In the genomic region with DNA sequence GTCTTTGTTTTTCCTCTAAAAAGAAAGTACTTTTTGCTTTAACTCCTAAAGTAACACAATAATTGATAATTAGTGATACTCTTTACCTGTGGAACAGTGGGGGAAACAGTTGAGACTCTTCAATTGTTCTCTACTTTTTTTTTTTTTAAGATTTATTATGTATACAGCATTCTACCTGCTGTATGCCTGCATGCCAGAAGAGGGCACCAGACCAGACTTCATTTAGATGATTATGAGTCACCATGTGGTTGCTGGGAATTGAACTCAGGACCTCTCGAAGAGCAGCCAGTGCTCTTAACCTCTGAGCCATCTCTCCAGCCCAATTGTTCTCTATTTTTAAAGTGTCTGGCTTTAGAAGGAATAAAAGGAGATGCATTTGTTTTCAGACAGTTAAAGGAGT, we compare ENCODE assay signal across 12 mouse cellular contexts. TPM values are rescaled to one million over a fixed set of nuclear protein-coding genes. Genes with fewer than 3 reads are reported as not detected.
DNase-seq lines count a peak whose midpoint lies in the region; TF ChIP-seq lines count a peak whose summit lies in the region.
"Had no signal": no experiment of that assay in that cellular context is flagged by ENCODE, and none has a peak within 500 bp of the region (broad histone marks: within the 10 kb centered on the region; RNA-seq: fewer than 3 reads in every experiment).

No protein-coding gene starts in this region.

- intact Hi-C loops in heart, postnatal 14 days (cut with DNase I) = loop anchor here (10.0 kb wide), 1 partner anchor 1759 kb away; the partner anchor contains the start of genes Fam19a3, Ppm1j and Rhoc
- intact Hi-C loops in gastrocnemius, postnatal 14 days (cut with DNase I; ENCODE audit: low total_unique reads) = no loop called here

- TF ChIP-seq CTCF in layer of hippocampus, adult 2 months (conservative IDR thresholded peaks at IDR 0.05) = peak; percentile 64

- no peak for DNase-seq in layer of hippocampus, adult 2 months (ENCODE audit: low spot score in 2 of 2)
- no peak for DNase-seq in layer of hippocampus, adult 9-10 months (ENCODE audit: low spot score)
- DNase-seq in B cell, adult 2 months = peak; percentile 56 to 62
- peak; percentile 54 for DNase-seq in T-cell, adult 2 months (ENCODE audit: low spot score)
- peak; percentile 77 for DNase-seq in naive thymus-derived CD4-positive, alpha-beta T cell, adult 2 months (ENCODE audit: low read depth)
- DNase-seq in ovary, postnatal 14 days (ENCODE audit: low spot score) = no peak
- DNase-seq in heart, postnatal 14 days = no peak
- no peak for DNase-seq in gastrocnemius, postnatal 14 days
- DNase-seq: kidney, adult 8-10 months had no signal

- H3K4me3 ChIP-seq in layer of hippocampus, adult 2 months = no peak overlapping the region
- H3K4me3 ChIP-seq: heart, embryonic 13.5 days; midbrain, embryonic 12.5 days had no signal

- H3K27ac ChIP-seq in layer of hippocampus, adult 2 months = no peak overlapping the region
- H3K27ac ChIP-seq: heart, embryonic 13.5 days; midbrain, embryonic 12.5 days had no signal

RNA-seq across cellular contexts. Expression of gene Csde1, which starts 5.9 kb away (rescaled TPM):
- total RNA-seq in layer of hippocampus, adult 2 months (2021) = 100 to 1,000 TPM; 236 to 252 TPM
- total RNA-seq in heart, postnatal 14 days (2021) = 100 to 1,000 TPM; 413 to 418 TPM
- total RNA-seq in gastrocnemius, postnatal 14 days (2021) = 100 to 1,000 TPM; 522 to 542 TPM

RNA-seq across cellular contexts. Expression of gene Sike1, which starts 30.7 kb away (rescaled TPM):
- 10 to 100 TPM; 57.3 to 65.5 TPM for total RNA-seq in layer of hippocampus, adult 2 months (2021)
- 10 to 100 TPM; 87.8 to 90.9 TPM for total RNA-seq in heart, postnatal 14 days (2021)
- 10 to 100 TPM; 62.7 to 67.9 TPM for total RNA-seq in gastrocnemius, postnatal 14 days (2021)

RNA-seq across cellular contexts. Expression of gene Nras, which starts 31.9 kb away (rescaled TPM):
- total RNA-seq in layer of hippocampus, adult 2 months (2021) = 10 to 100 TPM; 59.9 to 72.6 TPM
- total RNA-seq in heart, postnatal 14 days (2021) = 10 to 100 TPM; 67.0 to 87.2 TPM
- total RNA-seq in gastrocnemius, postnatal 14 days (2021) = 10 to 100 TPM; 58.9 to 69.4 TPM

RNA-seq across cellular contexts. Expression of gene Ampd1, which starts 47.6 kb away (rescaled TPM):
- total RNA-seq in layer of hippocampus, adult 2 months (2021) = not detected
- not detected for total RNA-seq in heart, postnatal 14 days (2021)
- total RNA-seq in gastrocnemius, postnatal 14 days (2021) = 100 to 1,000 TPM; 685 to 695 TPM
- total RNA-seq: left cerebral cortex, postnatal 36 days had no signal

Comparison
In these comparisons a context has a peak if more than half of its experiments do, and no peak if none do; other contexts are left out.
1. DNase-seq: peak in B cell, adult 2 months (2 of 2), T-cell, adult 2 months (single experiment) and naive thymus-derived CD4-positive, alpha-beta T cell, adult 2 months (single experiment); none in layer of hippocampus, adult 2 months (0 of 2), layer of hippocampus, adult 9-10 months (single experiment), ovary, postnatal 14 days (single experiment), heart, postnatal 14 days (0 of 2) and gastrocnemius, postnatal 14 days (single experiment).